Mouse (Mus musculus): ENCODE measurements around the gene Nup205. TPM values are rescaled to one million over a fixed set of nuclear protein-coding genes. Genes with fewer than 3 reads are reported as not detected.
"Not testable (repeated sequence)": the region's sequence is repeated elsewhere in the genome, so short reads cannot be mapped to it uniquely, and the experiment has no call there.

The Nup205 gene
- total RNA-seq (2021): 10 to 100 TPM in 1 of 2 experiments, 1 to 10 TPM in 1; 9.9 to 11.0 TPM
- long read RNA-seq, experiment 1, partial matches to known transcripts: 3 of 3 reads
- long read RNA-seq, experiment 1, other reads (novel, unspliced or antisense): 0 of 3 reads
- long read RNA-seq, experiment 2, partial matches to known transcripts: 2 of 2 reads
- long read RNA-seq, experiment 2, other reads (novel, unspliced or antisense): 0 of 2 reads

- DNase-seq: peak; percentile 78
Observed at GRCm38 (mm10) chr6:35176979-35177649, at the start of gene Nup205. TSS of gene Nup205 (plus strand) at chr6:35177421.

- peak; percentile 13 for DNase-seq
Observed at GRCm38 (mm10) chr6:35132806-35133205, 44.4 kb upstream of the Nup205 start.

GRCm38 (mm10) chr6:35133246-35133578, 44.0 kb upstream of the Nup205 start:
- DNase-seq: no peak

DNA sequence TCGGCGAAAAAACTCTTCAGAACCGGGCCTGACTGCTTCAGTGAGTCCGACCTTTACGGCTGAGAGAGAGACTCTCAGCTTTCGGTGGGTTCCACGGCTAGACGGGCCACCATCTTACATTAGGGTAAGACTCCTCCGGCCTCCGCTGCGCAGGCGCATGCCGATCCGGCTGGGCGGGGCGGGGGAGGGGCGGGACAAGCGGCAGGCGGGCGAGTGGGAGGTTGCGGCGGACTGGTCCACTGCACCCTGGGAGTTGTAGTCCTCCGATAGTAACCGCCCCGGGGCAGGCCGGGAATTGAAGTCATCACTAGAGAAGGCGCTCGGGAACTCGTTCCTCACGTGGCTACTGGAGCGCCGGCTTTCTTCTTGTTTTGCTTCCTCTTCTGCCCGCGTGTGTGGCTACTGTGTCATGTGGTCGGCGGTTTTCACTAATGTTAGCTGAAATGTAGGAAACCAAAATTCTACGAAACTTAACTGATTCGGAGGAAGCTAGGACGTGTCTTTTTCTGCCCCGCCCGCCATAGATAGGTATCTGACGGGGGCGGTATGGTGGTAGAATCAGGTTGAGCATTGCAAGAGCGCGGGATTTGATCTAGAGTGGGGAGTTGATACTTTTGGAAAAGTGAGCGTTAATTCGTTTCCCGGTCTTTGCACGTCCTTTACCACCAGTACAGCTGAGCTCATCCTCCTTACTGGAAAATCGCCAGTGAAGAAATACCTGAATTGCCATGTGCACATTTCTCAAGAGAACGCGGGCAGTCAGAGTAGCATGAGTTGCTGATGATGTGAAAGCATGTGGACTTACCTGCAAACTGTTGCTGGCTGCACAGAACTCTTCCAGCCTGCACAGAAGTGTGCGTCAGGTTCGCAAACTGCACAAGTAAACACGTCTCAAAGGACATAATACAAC, 43.4 kb upstream of the Nup205 start, which contains the start of gene Cnot4:
Cnot4 (minus strand) TSS at position 146 of the 910 bp plus-strand sequence.
- peak; percentile 99 for DNase-seq

- no peak for DNase-seq
Observed at GRCm38 (mm10) chr6:35134844-35135243, 42.4 kb upstream of the Nup205 start.

DNA sequence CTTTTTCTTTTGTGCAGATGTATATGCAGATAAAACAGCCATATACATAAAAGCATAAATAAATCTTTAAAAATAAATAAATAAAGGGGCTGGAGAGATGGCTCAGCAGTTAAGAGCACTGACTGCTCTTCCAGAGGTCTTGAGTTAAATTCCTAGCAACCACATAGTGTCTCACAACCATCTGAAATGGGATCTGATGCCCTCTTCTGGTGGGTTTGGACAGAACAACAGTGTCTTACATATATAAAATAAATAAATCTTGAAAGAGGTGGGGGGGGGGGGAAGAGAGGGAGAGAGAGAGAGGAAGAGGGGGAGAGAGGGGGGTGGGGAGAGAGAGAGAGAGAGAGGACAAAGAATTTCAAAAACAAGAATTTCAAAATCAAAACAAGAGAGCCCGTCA, 36.9 kb upstream of the Nup205 start:
- no peak for DNase-seq

DNA sequence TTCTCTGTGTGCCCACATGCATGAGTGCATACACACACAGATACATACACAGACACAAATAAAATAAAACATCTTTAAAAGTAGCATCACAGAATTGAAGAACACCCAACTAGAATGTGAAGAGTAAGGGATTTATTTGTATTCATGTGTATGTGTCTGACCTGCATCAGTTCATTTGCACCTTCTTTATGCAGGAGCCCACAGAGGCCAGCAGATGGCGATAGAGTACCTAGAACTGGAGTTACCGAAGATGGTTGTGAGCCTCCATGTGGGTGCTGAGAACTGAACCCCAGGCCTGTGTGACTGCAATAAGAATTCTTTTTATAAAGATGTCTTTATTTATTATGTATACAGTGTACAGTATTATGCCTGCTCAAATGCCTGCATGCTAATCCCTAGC, 31.7 kb upstream of the Nup205 start:
- DNase-seq: no peak

- DNase-seq: no peak
Observed at GRCm38 (mm10) chr6:35147726-35148422, 29.3 kb upstream of the Nup205 start.

- no peak for DNase-seq
Observed at GRCm38 (mm10) chr6:35154540-35154939, 22.7 kb upstream of the Nup205 start.

DNA sequence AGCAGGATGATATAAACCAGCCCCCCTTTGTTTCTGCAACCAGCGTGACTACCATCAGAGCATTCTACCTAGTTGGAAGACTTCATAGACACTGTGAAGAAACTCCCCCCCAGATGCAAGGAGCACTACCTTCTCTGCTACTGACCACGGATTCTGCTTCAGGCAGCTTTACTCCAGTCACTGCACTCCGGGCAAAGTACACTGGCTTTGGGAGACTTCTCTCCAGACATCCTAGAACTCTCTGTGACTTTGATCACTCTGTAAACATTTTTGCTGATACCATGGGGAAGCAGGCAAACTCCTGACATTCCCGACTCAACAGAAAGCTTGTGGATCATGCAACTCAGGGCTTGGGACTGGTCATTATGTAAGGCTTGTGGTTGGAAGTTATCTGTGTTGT, 8.0 kb upstream of the Nup205 start:
- no peak for DNase-seq

DNA sequence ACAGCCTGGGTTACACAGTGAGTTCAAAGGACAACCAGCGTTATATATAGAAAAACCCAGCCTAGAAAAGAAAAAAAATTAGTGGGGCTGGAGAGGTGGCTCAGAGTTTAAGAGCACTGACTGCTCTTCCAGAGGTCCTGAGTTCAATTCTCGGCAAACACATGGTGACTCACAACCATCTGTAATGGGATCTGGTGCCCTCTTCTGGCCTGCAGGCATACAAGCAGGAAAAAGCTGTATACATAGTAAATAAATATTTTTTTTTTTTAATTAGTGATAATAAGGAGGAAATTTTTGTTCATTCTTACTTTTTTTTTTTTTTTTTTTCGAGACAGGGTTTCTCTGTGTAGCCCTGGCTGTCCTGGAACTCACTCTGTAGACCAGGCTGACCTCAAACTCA, 5.2 kb upstream of the Nup205 start:
- DNase-seq: not testable (repeated sequence)

GRCm38 (mm10) chr6:35173181-35173580, 4.0 kb upstream of the Nup205 start:
- DNase-seq: no peak

DNA sequence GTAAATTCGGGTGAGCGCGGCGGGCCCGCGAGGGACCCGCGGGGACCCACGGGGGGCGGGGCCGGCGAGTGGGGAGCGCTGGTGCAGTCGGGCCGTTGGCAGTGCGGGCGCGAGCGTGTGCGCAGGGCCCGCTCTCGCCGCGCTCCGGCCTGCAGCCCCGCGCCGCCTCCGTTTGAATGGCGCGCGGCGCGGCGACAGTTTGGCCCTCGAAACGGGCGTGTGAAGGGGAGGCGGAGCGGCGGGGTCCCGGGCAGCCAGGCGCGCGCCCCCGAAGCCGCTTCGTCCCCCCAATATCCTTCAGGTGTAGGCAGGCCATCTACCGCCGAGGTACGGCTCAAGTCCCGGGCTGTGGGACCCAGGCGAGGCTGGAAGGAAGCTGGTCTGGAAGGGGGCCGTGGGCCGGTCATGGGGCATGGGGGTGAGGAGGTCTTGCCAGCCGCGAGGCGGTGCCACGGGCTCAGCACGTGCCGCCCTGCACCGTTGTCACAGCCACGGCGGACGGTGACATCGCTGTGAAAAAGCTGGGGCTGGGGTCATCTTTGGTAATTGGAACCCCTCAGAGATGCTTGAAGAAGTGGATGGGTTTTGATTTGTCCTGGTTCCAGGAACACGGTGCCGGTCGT, 540 bp downstream of the Nup205 start:
- DNase-seq: no peak

DNA sequence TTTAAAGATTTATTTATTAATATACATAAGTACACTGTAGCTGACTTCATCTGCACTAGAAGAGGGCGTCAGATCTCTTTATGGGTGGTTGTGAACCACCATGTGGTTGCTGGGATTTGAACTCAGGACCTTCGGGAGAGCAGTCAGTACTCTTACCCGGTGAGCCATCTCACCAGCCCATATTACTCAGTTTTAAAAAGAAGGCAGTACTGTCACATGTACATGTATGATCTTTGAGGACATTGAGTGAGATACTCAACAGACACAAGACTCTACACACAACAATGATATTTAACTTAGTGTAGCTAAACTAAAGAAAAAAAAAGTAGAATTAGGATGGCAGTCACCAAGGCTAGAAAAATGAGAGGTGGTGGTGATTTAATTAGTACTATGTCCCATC, 2.1 kb downstream of the Nup205 start:
- not testable (repeated sequence) for DNase-seq

DNA sequence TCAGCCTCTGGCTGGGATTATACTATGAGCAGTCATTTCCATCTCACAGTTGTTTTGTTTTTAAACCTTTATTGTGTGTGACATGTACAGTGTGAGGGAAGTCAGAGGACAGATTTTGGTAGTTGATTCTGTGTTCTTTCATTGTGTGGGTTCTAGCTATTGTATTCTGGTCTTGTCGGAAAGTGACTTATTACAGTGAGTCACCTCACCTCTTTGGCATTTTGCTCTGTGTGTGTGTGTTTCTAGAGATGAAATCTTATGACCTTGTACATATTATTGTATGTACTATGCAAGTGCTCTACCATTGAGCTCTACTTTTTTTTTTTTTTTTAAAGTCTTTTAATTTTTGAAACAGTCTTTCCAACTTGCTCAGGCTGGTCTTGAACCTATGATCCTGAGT, 7.6 kb downstream of the Nup205 start:
- no peak for DNase-seq

- no peak for DNase-seq
Observed at GRCm38 (mm10) chr6:35191198-35191597, 14.0 kb downstream of the Nup205 start.

DNA sequence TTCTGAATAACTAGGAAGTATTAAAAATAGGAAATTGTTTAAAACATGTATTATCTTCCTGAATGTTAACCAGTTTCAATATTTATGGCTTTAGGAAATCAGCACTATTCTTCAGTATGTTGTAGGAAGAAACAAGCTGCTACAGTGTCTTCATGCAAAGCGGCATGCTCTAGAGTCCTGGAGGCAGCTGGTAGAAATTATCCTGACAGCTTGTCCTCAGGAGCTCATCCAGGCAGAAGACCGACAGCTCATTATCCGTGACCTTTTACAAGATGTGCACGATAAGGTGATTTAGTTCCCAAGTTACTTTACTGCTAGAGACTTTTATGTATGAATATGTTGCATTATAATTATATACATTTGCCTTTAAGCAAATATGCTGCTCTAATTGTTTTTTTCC, 48.5 kb downstream of the Nup205 start:
- no peak for DNase-seq

- DNase-seq: no peak
Observed at GRCm38 (mm10) chr6:35229415-35229814, 52.2 kb downstream of the Nup205 start.

DNA sequence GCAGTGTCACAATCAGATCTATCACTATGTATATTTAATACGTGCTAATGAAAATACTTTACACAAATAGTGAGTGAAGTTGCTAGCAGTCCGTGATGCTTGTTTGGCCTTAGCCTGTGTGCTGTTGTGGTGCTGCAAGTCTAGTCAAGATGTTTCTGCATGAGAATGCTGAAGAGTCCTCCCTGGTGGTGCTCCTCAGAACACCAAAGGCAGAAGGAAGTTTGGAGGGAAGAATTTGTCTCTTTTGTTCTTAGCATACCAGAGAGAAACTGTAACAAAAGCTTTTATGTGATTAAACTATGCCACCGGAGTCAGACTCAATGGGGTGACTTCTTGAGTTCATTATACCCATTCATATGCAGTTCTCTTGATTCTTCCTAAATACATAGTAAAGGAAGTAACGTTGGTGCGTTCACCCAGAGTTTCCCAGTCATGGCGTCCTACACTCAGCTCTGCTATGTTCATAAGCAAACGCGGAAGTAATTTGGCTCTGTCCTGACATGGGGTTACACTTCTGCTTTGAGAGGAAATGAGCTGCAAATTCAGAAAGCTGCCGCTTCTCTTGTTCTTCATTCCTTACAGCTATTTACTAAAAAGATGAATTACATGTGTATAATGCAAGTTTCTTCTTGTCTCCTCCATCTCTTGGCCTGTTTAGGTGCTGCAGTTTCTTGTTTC, 59.0 kb downstream of the Nup205 start:
- DNase-seq: no peak

GRCm38 (mm10) chr6:35243252-35243651, 66.0 kb downstream of the Nup205 start:
- no peak for DNase-seq

- no peak for DNase-seq
Observed at GRCm38 (mm10) chr6:35243989-35244388, 66.8 kb downstream of the Nup205 start.
